Mouse (Mus musculus) small intestine, adult 2 months (tissue): ENCODE measurements around the gene Ccdc84.

Source experiments
- CTCF ChIP-seq: fragments of 200-500 bp; IDR thresholded peaks from 2 replicates; pipeline ENCODE4 v1.5.1; 2012; ENCODE audit warnings: low read depth, mild to moderate bottlenecking, control low read depth, inconsistent platforms, low read length, moderate library complexity, mixed read lengths; ENCODE audit not compliant: insufficient replicate concordance, insufficient read length; ENCODE audit errors: extremely low read depth
- POLR2A ChIP-seq: fragments of 200-500 bp; IDR thresholded peaks from 2 replicates; pipeline ENCODE4 v1.6.1; 2012; ENCODE audit warnings: low read depth, mild to moderate bottlenecking, control low read depth, inconsistent platforms, low read length, moderate library complexity

DNA sequence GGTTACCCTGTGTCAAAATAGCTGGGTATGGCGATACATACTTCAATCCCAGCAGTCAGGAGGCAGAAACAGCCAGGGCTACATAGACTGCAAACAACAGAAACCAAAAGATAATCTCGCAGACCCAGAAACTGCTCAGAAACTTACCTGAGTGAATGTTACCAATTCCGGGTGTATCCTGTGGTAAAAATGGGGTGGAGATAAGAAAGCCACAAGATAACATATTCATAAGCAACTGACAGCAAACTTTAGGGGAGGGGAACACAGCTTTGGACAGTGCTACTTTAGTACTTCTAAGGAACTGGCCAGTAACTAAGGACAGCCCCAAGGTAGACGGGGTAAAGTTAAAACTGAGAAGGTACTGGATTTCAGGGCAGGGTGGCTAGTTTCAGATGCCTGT, 6.1 kb downstream of the Ccdc84 start:
- TF ChIP-seq POLR2A = no peak
- no peak for TF ChIP-seq CTCF
